Mouse (Mus musculus): ENCODE measurements around the gene Nr5a2. TPM values are rescaled to one million over a fixed set of nuclear protein-coding genes. Genes with fewer than 3 reads are reported as not detected.

The Nr5a2 gene
- polyA plus RNA-seq, 1 experiment from 2014 or later, result 3.6 TPM

DNA sequence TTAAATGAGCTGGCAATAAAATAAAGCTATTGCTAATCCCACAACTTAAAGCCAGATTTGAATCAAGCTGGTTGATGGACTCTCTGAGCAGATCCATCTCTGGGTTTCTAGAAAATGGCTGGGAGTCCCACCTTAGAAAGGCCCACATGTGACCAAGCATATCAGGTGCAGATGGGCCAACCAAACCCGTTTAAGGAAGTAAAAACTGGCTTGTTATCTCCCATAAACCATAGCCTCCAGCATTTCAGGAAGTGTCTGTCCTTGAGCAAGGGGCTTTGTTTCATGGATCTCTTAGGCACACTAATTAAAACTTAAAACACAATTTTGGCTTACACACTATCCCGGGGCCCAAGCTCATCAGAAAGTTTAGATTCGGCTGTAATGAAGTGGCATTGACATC is 13.8 kb upstream of the Nr5a2 start:
- Histone ChIP-seq H3K36me3 (ENCODE audit: insufficient read depth) (no peaks in the 10 kb centered on the region), H3K9ac (no peak overlapping the region), H3K27me3 (ENCODE audit: insufficient read depth, low read length) (no peaks in the 10 kb centered on the region), H3K4me1 (ENCODE audit: insufficient read depth) (no peaks in the 10 kb centered on the region), H3K4me3 (ENCODE audit: low read depth, low read length) (no peak overlapping the region), H3K27ac (ENCODE audit: low read depth) (no peak overlapping the region), H3K9me3 (ENCODE audit: low read depth, low read length) (no peaks in the 10 kb centered on the region), H3K4me2 (no peak overlapping the region)
- no peak for TF ChIP-seq CTCF (IDR thresholded peaks at IDR 0.05; ENCODE audit: low read depth)
- DNase-seq, result no peak
- ATAC-seq (ENCODE audit: insufficient read depth), result no peak
- WGBS, result 54% methylated on average over 3 of the region's 3 CpGs

DNA sequence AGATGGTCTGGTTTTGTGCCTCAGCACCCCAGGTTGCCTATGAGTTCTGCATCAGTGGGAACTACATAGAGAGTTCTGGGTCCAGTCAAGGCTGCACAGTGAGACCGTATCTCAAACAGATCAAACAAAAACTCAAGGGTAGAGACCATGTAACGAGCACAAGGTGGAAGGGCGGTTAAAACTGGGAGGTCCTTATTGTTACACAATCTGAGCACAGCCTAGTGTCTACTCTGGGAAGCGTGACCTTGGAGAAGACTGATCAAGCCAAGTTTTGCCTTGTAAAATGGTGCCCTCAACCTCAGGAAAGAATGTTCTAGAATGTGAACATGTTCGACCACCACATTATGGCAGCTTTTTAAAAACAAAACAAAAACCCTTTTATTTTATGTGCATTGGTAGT is 12.8 kb upstream of the Nr5a2 start:
- H3K9me3 ChIP-seq (ENCODE audit: low read depth, low read length), result no peaks in the 10 kb centered on the region
- no peak overlapping the region for H3K4me2 ChIP-seq
- DNase-seq (no peak), ATAC-seq (ENCODE audit: insufficient read depth) (no peak)
- 79% methylated on average over 5 of the region's 5 CpGs for WGBS
- H3K9ac ChIP-seq, result no peak overlapping the region
- no peaks in the 10 kb centered on the region for H3K4me1 ChIP-seq (ENCODE audit: insufficient read depth)
- no peak for TF ChIP-seq CTCF (IDR thresholded peaks at IDR 0.05; ENCODE audit: low read depth)
- no peak overlapping the region for H3K27ac ChIP-seq (ENCODE audit: low read depth)
- H3K27me3 ChIP-seq (ENCODE audit: insufficient read depth, low read length), result no peaks in the 10 kb centered on the region
- no peak overlapping the region for H3K4me3 ChIP-seq (ENCODE audit: low read depth, low read length)
- H3K36me3 ChIP-seq (ENCODE audit: insufficient read depth), result no peaks in the 10 kb centered on the region

- H3K36me3 ChIP-seq (ENCODE audit: insufficient read depth), result no peaks in the 10 kb centered on the region
- DNase-seq (no peak), ATAC-seq (ENCODE audit: insufficient read depth) (no peak)
- no peak overlapping the region for H3K4me3 ChIP-seq (ENCODE audit: low read depth, low read length)
- H3K4me1 ChIP-seq (ENCODE audit: insufficient read depth), result no peaks in the 10 kb centered on the region
- WGBS, result 74% methylated on average over 8 of the region's 8 CpGs
- no peak for TF ChIP-seq CTCF (IDR thresholded peaks at IDR 0.05; ENCODE audit: low read depth)
- no peak overlapping the region for H3K4me2 ChIP-seq
- no peaks in the 10 kb centered on the region for H3K27me3 ChIP-seq (ENCODE audit: insufficient read depth, low read length)
- H3K9ac ChIP-seq, result no peak overlapping the region
- H3K9me3 ChIP-seq (ENCODE audit: low read depth, low read length), result no peaks in the 10 kb centered on the region
- H3K27ac ChIP-seq (ENCODE audit: low read depth), result no peak overlapping the region
Observed at GRCm38 (mm10) chr1:136970995-136971394, 10.7 kb upstream of the Nr5a2 start.

GRCm38 (mm10) chr1:136966728-136967386 is 6.6 kb upstream of the Nr5a2 start:
- H3K27me3 ChIP-seq (ENCODE audit: insufficient read depth, low read length), result no peaks in the 10 kb centered on the region
- no peaks in the 10 kb centered on the region for H3K36me3 ChIP-seq (ENCODE audit: insufficient read depth)
- H3K9me3 ChIP-seq (ENCODE audit: low read depth, low read length), result no peaks in the 10 kb centered on the region
- no peak for TF ChIP-seq CTCF (IDR thresholded peaks at IDR 0.05; ENCODE audit: low read depth)
- no peak overlapping the region for H3K4me2 ChIP-seq
- no peak for DNase-seq
- no peaks in the 10 kb centered on the region for H3K4me1 ChIP-seq (ENCODE audit: insufficient read depth)
- ATAC-seq (ENCODE audit: insufficient read depth), result no peak
- WGBS, result 39% methylated on average over 12 of the region's 12 CpGs
- H3K9ac ChIP-seq, result no peak overlapping the region
- no peak overlapping the region for H3K27ac ChIP-seq (ENCODE audit: low read depth)
- H3K4me3 ChIP-seq (ENCODE audit: low read depth, low read length), result no peak overlapping the region

GRCm38 (mm10) chr1:136959491-136959890 is 757 bp downstream of the Nr5a2 start:
- no peak overlapping the region for H3K9ac ChIP-seq
- no peak for ATAC-seq (ENCODE audit: insufficient read depth)
- peaks cover 23% of the 10 kb centered on the region for H3K27me3 ChIP-seq (ENCODE audit: insufficient read depth, low read length)
- no peak overlapping the region for H3K4me3 ChIP-seq (ENCODE audit: low read depth, low read length)
- H3K36me3 ChIP-seq (ENCODE audit: insufficient read depth), result no peaks in the 10 kb centered on the region
- no peak overlapping the region for H3K4me2 ChIP-seq
- H3K4me1 ChIP-seq (ENCODE audit: insufficient read depth), result no peaks in the 10 kb centered on the region
- DNase-seq, result no peak
- no peak overlapping the region for H3K27ac ChIP-seq (ENCODE audit: low read depth)
- H3K9me3 ChIP-seq (ENCODE audit: low read depth, low read length), result no peaks in the 10 kb centered on the region
- 59% methylated on average over 1 of the region's 1 CpGs for WGBS
- no peak for TF ChIP-seq CTCF (IDR thresholded peaks at IDR 0.05; ENCODE audit: low read depth)

DNA sequence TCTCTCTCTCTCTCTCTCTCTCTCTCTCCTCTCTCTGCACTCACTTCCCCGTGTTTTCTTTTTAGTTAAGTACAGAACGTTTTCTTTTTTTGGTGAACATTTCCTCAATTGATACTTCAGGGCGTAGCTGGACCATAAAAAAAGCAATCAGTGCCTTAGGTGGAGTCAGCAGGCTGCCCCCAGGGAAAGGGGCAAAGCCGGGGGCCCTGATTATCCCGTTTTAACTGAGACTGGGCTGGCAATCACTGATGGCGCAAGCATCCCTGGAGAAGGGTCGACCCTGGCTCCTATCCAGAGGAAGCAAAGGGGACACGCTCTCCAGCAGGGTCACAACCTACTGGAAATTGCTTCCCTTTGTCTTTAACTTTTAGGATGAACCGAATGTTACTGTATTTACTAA is 1.6 kb downstream of the Nr5a2 start:
- DNase-seq (no peak), ATAC-seq (ENCODE audit: insufficient read depth) (no peak)
- H3K36me3 ChIP-seq (ENCODE audit: insufficient read depth), result no peaks in the 10 kb centered on the region
- no peak overlapping the region for H3K4me3 ChIP-seq (ENCODE audit: low read depth, low read length)
- no peak overlapping the region for H3K27ac ChIP-seq (ENCODE audit: low read depth)
- peaks cover 32% of the 10 kb centered on the region for H3K27me3 ChIP-seq (ENCODE audit: insufficient read depth, low read length)
- no peaks in the 10 kb centered on the region for H3K4me1 ChIP-seq (ENCODE audit: insufficient read depth)
- no peak for TF ChIP-seq CTCF (IDR thresholded peaks at IDR 0.05; ENCODE audit: low read depth)
- 0 out of 2 replicates have a peak overlapping the region, but pooled peaks have one; percentile 15 for H3K4me2 ChIP-seq
- no peak overlapping the region for H3K9ac ChIP-seq
- no peaks in the 10 kb centered on the region for H3K9me3 ChIP-seq (ENCODE audit: low read depth, low read length)
- WGBS, result 8% methylated on average over 9 of the region's 9 CpGs

DNA sequence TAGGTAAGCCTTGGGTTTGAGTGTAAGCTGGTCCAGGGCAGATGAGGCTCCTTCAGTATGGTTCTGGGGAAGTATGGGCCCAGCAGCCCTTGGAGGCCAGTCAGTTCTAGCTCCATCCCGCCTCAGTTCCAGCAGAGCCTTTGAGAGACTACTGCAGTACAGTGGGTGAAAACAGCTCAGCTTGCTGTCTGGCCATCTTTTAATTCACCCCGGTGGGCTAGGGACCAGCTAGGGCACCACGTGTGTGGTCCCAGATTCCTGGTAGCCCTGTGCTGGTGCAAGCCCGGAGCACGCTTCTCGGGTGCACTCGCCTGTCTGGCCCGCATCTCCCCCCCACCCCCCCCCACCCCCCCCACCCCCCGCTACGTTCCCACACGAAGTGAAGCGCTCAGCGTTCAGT is 2.1 kb downstream of the Nr5a2 start:
- no peak overlapping the region for H3K9ac ChIP-seq
- ATAC-seq (ENCODE audit: insufficient read depth), result peak; percentile 50; the same call in 1 of the 2 replicates
- WGBS, result 2% methylated on average over 13 of the region's 13 CpGs
- no peak overlapping the region for H3K4me3 ChIP-seq (ENCODE audit: low read depth, low read length)
- no peaks in the 10 kb centered on the region for H3K9me3 ChIP-seq (ENCODE audit: low read depth, low read length)
- peak; percentile 40 for DNase-seq
- no peaks in the 10 kb centered on the region for H3K36me3 ChIP-seq (ENCODE audit: insufficient read depth)
- no peak for TF ChIP-seq CTCF (IDR thresholded peaks at IDR 0.05; ENCODE audit: low read depth)
- H3K27ac ChIP-seq (ENCODE audit: low read depth), result no peak overlapping the region
- peak overlapping the region; percentile 36 for H3K4me2 ChIP-seq
- peaks cover 36% of the 10 kb centered on the region for H3K27me3 ChIP-seq (ENCODE audit: insufficient read depth, low read length)
- no peaks in the 10 kb centered on the region for H3K4me1 ChIP-seq (ENCODE audit: insufficient read depth)

All from lung, embryonic 14.5 days (tissue).